Mouse (Mus musculus) stomach, postnatal 0 days (tissue): ENCODE data around the gene Txndc11. TPM values are rescaled to one million over a fixed set of nuclear protein-coding genes. Genes with fewer than 3 reads are reported as not detected.
A peak's percentile ranks its signal among the peaks of the same experiment; 100 is the strongest.

Experiments used
- ATAC-seq: fragments of 200-750 bp; cut with Nextera tagmentation; 2 replicates; pipeline ENCODE4 v1.8.0; 2017; ENCODE audit not compliant: low FRiP score, low TSS enrichment
- DNase-seq: peaks from one replicate; pipeline ENCODE4 v3.0.0-alpha.2; 2016; ENCODE audit warnings: low spot score
- H3K27ac ChIP-seq: fragments of 300-500 bp; sonication (generic); replicated peaks from 2 replicates; pipeline ENCODE4 v1.5.1; 2014; ENCODE audit warnings: mild to moderate bottlenecking, control low read depth
- H3K27me3 ChIP-seq: fragments of 300-500 bp; sonication (generic); 2 replicates; pipeline ENCODE4 v1.6.1; 2014; ENCODE audit warnings: low read length; ENCODE audit not compliant: control insufficient read depth, insufficient read depth
- H3K36me3 ChIP-seq: fragments of 300-500 bp; sonication (generic); 2 replicates; pipeline ENCODE4 v1.6.1; 2014; ENCODE audit warnings: low read length, mixed read lengths; ENCODE audit not compliant: control insufficient read depth, insufficient read depth
- H3K4me1 ChIP-seq: fragments of 300-500 bp; sonication (generic); replicated peaks from 2 replicates; pipeline ENCODE4 v1.6.1; 2014; ENCODE audit warnings: antibody characterized with exemption; ENCODE audit not compliant: control insufficient read depth, insufficient read depth
- H3K4me2 ChIP-seq: fragments of 300-500 bp; sonication (generic); replicated peaks from 2 replicates; pipeline ENCODE4 v1.6.1; 2014; ENCODE audit warnings: low read depth, mild to moderate bottlenecking, control low read depth, moderate library complexity
- H3K4me3 ChIP-seq: fragments of 300-500 bp; sonication (generic); 2 replicates; pipeline ENCODE4 v1.5.1; 2014; ENCODE audit warnings: low read depth, low read length, control low read depth
- H3K9ac ChIP-seq: fragments of 300-500 bp; sonication (generic); 2 replicates; pipeline ENCODE4 v1.6.1; 2014; ENCODE audit warnings: mild to moderate bottlenecking, low read length, control low read depth, mixed read lengths
- H3K9me3 ChIP-seq: fragments of 300-500 bp; sonication (generic); 2 replicates; pipeline ENCODE4 v1.6.1; 2016; ENCODE audit warnings: low read length; ENCODE audit not compliant: control insufficient read depth
- CTCF ChIP-seq: IDR thresholded peaks from 2 replicates; pipeline ENCODE4 v1.5.1; 2016; ENCODE audit warnings: antibody characterized with exemption, low read depth, mild to moderate bottlenecking, moderate library complexity
- EP300 ChIP-seq: optimal IDR thresholded peaks from 2 replicates; pipeline ENCODE3; 2016; ENCODE audit warnings: antibody characterized with exemption
- WGBS: fragments of 180-500 bp; shearing (Covaris S2); extraction: QIAGEN DNeasy Blood & Tissue Kit; methylation state at CpG from one replicate; pipeline ENCODE4 v1.1.7; 2014; 5-methylcytosine and 5-hydroxymethylcytosine counted together
- polyA plus RNA-seq: library from polyadenylated mRNA; unstranded; fragments of >200 nt; fragmentation: Nextera tagmentation; extraction: Ambion mirVana; gene quantifications from 2 replicates; pipeline ENCODE4 v1.2.1, GENCODE M21; 2015

The Txndc11 gene
- polyA plus RNA-seq = 27.5 and 29.2 TPM in 2 replicates

DNA sequence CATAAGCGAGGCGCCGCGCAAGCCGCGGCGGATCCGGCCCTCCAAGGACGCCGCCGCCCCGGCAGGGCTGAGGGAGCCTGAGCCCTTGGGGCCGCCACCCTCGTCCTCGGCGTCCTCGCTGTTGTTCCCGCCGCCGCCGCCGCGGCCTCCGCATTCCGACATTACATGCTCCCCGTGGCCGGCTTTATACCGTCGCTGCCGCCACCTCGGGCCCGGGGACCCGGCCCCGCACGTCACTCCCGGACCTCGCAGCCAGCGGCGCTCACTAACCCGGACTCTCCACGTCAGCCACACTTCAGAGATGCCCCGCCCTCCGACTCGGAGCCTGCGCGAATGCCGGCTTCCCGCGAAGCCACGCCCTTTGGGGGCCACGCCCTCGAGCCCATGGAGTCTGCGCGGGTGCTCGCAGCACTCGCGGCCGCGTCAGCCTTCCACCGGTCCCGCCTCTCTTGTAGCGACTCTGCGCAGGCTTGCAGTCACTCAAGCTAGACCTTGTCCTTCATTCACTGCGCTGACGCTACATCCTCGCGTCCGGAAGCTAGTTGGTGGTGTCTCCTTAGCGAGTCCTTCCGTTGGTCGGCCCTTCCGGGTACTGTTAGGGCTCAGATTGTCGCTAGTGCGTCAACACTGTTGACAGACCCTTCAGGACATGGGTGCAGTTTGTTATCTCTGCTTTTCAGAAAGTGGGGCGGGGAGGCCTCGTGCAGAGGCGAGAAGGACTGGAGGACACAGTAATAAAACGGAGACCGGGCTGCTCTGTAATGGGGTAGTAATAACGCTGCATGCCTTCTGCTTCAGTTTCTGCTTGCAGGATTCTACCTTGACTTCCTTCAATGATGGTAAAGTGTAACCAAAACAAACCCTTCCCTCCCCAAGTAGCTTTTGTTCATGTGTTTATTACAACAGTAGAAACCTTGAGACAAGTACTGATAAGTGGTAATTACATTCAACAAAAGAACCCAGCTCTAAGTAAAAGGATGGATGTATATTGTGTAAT, at the start of gene Txndc11:
TSS of gene Txndc11 (minus strand) at position 303 of the 997 bp plus-strand sequence.
- H3K9ac ChIP-seq = peak within 1 kb of the TSS; percentile 98
- H3K27ac ChIP-seq = peak within 1 kb of the TSS; percentile 95
- H3K9me3 ChIP-seq = no peaks in the 10 kb centered on the region
- under 1% methylated on average over 80 of the region's 80 CpGs for WGBS
- H3K36me3 ChIP-seq = peaks cover 16% of the 10 kb centered on the region
- H3K4me3 ChIP-seq = peak within 1 kb of the TSS; percentile 96
- H3K4me1 ChIP-seq = 0 out of 2 replicates have a peak, but pooled peaks cover 2% of the 10 kb centered on the region
- peak; percentile 5; the same call in 1 of the 2 replicates for TF ChIP-seq CTCF
- no peak for TF ChIP-seq EP300
- H3K27me3 ChIP-seq = no peaks in the 10 kb centered on the region
- DNase-seq (peak; percentile 100), ATAC-seq (peak; percentile 99)
- peak within 1 kb of the TSS; percentile 90 for H3K4me2 ChIP-seq

DNA sequence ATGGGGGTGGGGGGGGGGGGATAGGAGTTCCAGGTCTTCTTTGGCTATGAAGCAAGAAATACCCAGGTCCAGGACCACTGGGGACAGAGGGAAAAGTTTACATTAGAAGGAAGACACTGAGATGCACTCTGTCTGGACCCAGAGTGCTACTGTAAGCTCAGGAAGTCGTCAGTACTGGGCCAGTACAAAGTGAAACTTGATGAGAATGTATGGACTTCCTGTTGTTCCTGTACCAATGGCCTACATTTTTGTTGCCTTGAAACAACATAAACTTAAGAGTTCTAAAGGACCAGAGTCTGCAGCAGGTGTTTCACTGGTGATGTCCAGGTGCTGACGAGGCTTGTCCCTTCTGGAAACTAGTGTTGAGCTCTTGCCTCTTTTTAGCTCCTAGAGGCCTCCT, 43.0 kb upstream of the Txndc11 start:
- TF ChIP-seq EP300 = no peak
- no peak for TF ChIP-seq CTCF
- Histone ChIP-seq H3K4me1 (no peaks in the 10 kb centered on the region), H3K4me3 (no peak overlapping the region), H3K36me3 (no peaks in the 10 kb centered on the region), H3K9ac (no peak overlapping the region), H3K27ac (no peak overlapping the region), H3K4me2 (no peak overlapping the region), H3K9me3 (no peaks in the 10 kb centered on the region), H3K27me3 (no peaks in the 10 kb centered on the region)
- 63% methylated on average over 2 of the region's 2 CpGs for WGBS
- ATAC-seq = no peak
- DNase-seq = no peak

DNA sequence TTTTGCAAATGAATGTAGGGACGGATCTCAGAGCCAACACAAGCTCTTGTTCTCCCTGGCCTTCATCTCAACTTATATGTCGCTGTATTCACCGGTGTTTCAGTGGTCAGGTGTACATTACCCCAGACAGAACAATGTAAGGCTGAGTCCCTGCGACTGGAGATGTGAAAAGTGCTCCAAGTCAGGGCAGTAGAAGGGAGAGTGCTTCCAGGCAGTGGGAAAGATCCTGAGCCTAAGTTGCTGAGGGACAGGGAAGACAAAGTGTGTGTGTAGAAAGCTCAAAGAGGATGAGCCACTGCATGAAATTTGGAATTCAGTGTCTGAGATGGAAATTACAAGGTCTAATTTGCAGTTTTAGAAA, 42.4 kb upstream of the Txndc11 start:
- H3K9me3 ChIP-seq = no peaks in the 10 kb centered on the region
- H3K36me3 ChIP-seq = no peaks in the 10 kb centered on the region
- ATAC-seq (no peak), DNase-seq (no peak)
- H3K27ac ChIP-seq = no peak overlapping the region; the same call in 1 of the 2 replicates
- peak overlapping the region; percentile 99 for H3K4me3 ChIP-seq
- no peaks in the 10 kb centered on the region for H3K27me3 ChIP-seq
- TF ChIP-seq CTCF (no peak), EP300 (no peak)
- peak overlapping the region; percentile 93 for H3K9ac ChIP-seq
- WGBS = 4% methylated on average over 4 of the region's 4 CpGs
- H3K4me1 ChIP-seq = no peaks in the 10 kb centered on the region
- peak overlapping the region; percentile 70 for H3K4me2 ChIP-seq

DNA sequence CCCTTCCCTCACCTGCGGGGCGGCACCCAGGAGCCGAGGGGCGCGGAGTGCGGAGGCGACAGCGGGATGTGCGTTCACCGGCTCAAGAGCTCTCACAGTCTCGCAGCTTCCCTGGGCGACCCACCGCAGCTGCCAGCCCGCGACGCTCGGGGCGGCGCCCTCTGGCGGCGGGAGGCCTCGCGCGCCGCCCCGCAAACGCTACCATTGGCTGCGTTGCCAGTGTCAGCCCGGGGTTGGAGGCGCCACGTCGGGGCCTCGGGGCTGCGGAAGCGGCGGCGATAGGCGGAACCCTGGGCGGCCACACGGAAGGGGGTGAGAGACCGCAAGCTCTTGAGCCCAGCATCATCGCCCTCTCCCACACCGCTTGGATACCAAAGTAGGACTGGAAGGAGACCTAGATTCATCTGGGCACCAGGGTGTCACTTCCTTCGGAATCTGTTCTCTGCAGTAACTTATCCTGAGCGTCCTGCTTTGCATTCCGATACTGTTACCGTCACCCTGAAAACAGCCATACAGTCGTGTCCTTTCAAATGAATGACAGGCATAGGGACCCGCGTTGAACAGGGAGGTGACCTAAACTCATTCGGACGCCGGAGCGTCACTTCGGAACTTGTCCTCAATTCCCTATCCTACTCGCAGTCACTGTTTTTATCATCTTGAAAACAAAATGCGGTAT, 41.9 kb upstream of the Txndc11 start, which contains the start of gene Zc3h7a:
TSS of gene Zc3h7a (minus strand) at position 186 of the 676 bp plus-strand sequence.
- H3K27ac ChIP-seq = peak within 1 kb of the TSS; percentile 96
- H3K9ac ChIP-seq = peak within 1 kb of the TSS; percentile 93
- no peaks in the 10 kb centered on the region for H3K4me1 ChIP-seq
- H3K4me3 ChIP-seq = peak within 1 kb of the TSS; percentile 99
- TF ChIP-seq EP300 = no peak
- peak; percentile 77 for TF ChIP-seq CTCF
- peak within 1 kb of the TSS; percentile 70 for H3K4me2 ChIP-seq
- no peaks in the 10 kb centered on the region for H3K36me3 ChIP-seq
- no peaks in the 10 kb centered on the region for H3K27me3 ChIP-seq
- H3K9me3 ChIP-seq = no peaks in the 10 kb centered on the region
- under 1% methylated on average over 57 of the region's 57 CpGs for WGBS
- ATAC-seq (peak; percentile 97), DNase-seq (peak; percentile 95)

DNA sequence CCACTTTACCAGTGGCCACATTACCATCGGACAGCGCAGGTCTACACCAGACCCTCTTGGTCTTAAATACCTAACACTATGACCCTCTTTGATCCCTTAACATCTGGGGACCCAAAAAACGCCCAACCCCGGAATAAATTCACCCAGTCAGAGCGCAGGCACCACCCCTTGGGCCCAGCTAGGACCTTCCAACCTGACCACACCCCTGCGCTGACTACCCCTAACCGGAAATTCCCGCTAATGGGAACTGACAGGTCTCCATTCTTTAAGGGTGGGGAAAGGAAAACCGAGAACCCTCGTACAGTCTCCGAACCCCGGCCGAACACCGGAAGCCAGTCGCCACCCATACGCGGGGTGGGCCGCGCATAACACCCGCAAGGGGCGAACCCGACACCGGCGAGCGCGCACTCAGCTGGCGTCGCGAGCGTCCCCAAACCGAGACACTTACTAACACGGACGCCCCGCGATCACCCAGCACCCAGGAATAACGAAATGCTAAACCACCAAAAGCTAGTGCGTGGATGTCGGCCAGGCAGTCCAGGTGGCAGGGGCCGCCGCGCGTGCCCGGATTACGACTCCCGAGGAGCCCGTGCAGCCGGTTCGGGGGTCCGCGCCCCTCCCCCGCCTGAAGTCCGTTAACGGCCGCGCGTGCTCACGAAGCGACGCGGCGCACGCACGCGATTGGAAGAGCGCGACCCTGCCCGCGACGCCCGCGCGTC, 41.2 kb upstream of the Txndc11 start:
- no peaks in the 10 kb centered on the region for H3K4me1 ChIP-seq
- H3K9me3 ChIP-seq = no peaks in the 10 kb centered on the region
- H3K4me3 ChIP-seq = peak overlapping the region; percentile 99
- no peaks in the 10 kb centered on the region for H3K27me3 ChIP-seq
- TF ChIP-seq CTCF (no peak), EP300 (peak; percentile 40)
- WGBS = 0% methylated on average over 71 of the region's 72 CpGs
- peak; percentile 79 for DNase-seq
- H3K4me2 ChIP-seq = peak overlapping the region; percentile 70
- H3K9ac ChIP-seq = peak overlapping the region; percentile 93
- peak; percentile 70 for ATAC-seq
- H3K27ac ChIP-seq = peak overlapping the region; percentile 96
- no peaks in the 10 kb centered on the region for H3K36me3 ChIP-seq
